Mouse (Mus musculus) heart, postnatal 0 days (tissue): Measurements from ENCODE around the gene Grifin. TPM values are rescaled to one million over a fixed set of nuclear protein-coding genes. Genes with fewer than 3 reads are reported as not detected.

ENCODE experiments used
- ATAC-seq: fragments of 200-750 bp; cut with Nextera tagmentation; 2 replicates; pipeline ENCODE4 v1.8.0; 2017; ENCODE audit warnings: low read depth, moderate number of reproducible peaks, moderate library complexity; ENCODE audit not compliant: insufficient read depth
- DNase-seq: peaks from one replicate; pipeline ENCODE4 v3.0.0-alpha.2; 2016; ENCODE audit warnings: low spot score
- H3K27ac ChIP-seq: fragments of 300-500 bp; sonication (generic); 2 replicates; pipeline ENCODE4 v1.5.1; 2014; ENCODE audit warnings: low read depth, mild to moderate bottlenecking
- H3K27me3 ChIP-seq: fragments of 300-500 bp; sonication (generic); 2 replicates; pipeline ENCODE4 v1.6.1; 2014; ENCODE audit warnings: low read length, mixed read lengths; ENCODE audit not compliant: control insufficient read depth, insufficient read depth
- H3K36me3 ChIP-seq: fragments of 300-500 bp; sonication (generic); replicated peaks from 2 replicates; pipeline ENCODE4 v1.6.1; 2014; ENCODE audit warnings: low read length, mixed read lengths; ENCODE audit not compliant: control insufficient read depth, insufficient read depth
- H3K4me1 ChIP-seq: fragments of 300-500 bp; sonication (generic); 2 replicates; pipeline ENCODE4 v1.6.1; 2014; ENCODE audit warnings: antibody characterized with exemption; ENCODE audit not compliant: control insufficient read depth, insufficient read depth
- H3K4me2 ChIP-seq: fragments of 300-500 bp; sonication (generic); 2 replicates; pipeline ENCODE4 v1.6.1; 2014; ENCODE audit warnings: low read depth, mild to moderate bottlenecking, low read length, moderate library complexity
- H3K4me3 ChIP-seq: fragments of 300-500 bp; sonication (generic); 2 replicates; pipeline ENCODE4 v1.5.1; 2014; ENCODE audit warnings: low read depth, low read length
- H3K9ac ChIP-seq: fragments of 300-500 bp; sonication (generic); replicated peaks from 2 replicates; pipeline ENCODE4 v1.6.1; 2014; ENCODE audit warnings: low read depth, low read length, mixed read lengths
- H3K9me3 ChIP-seq: fragments of 300-500 bp; sonication (generic); replicated peaks from 2 replicates; pipeline ENCODE4 v1.6.1; 2016; ENCODE audit warnings: low read length; ENCODE audit not compliant: control insufficient read depth
- CTCF ChIP-seq: IDR thresholded peaks from 2 replicates; pipeline ENCODE4 v1.5.1; 2016; ENCODE audit warnings: antibody characterized with exemption, control low read depth, low read depth
- EP300 ChIP-seq: IDR thresholded peaks from 2 replicates; pipeline ENCODE4 v1.6.1; 2016; ENCODE audit warnings: antibody characterized with exemption, low read depth
- WGBS: fragments of 180-500 bp; shearing (Covaris S2); extraction: QIAGEN DNeasy Blood & Tissue Kit; methylation state at CpG from one replicate; pipeline ENCODE4 v1.1.7; 2014; 5-methylcytosine and 5-hydroxymethylcytosine counted together
- polyA plus RNA-seq: library from polyadenylated mRNA; unstranded; fragments of >200 nt; fragmentation: Nextera tagmentation; extraction: Ambion mirVana; gene quantifications from 2 replicates; pipeline ENCODE4 v1.2.1, GENCODE M21; 2015
- total RNA-seq: library from RNA; depleted of rRNA; stranded (reverse); fragments of >200 nt; gene quantifications from 2 replicates; pipeline ENCODE4 v1.2.3, GENCODE M21; 2014; ENCODE audit warnings: low replicate concordance

Grifin gene
- total and polyA plus RNA-seq, 2 experiments from 2014 or later = not detected

- Histone ChIP-seq H3K4me1 (peaks cover 5% of the 10 kb centered on the region; the same call in 1 of the 2 replicates), H3K9me3 (no peaks in the 10 kb centered on the region), H3K4me3 (no peak overlapping the region), H3K27ac (no peak overlapping the region), H3K27me3 (0 out of 2 replicates have a peak, but pooled peaks cover 5% of the 10 kb centered on the region), H3K36me3 (no peaks in the 10 kb centered on the region), H3K9ac (no peak overlapping the region), H3K4me2 (no peak overlapping the region)
- ATAC-seq (no peak), DNase-seq (no peak)
- 76% methylated on average over 6 of the region's 6 CpGs for WGBS
- TF ChIP-seq EP300 = no peak
Observed at GRCm38 (mm10) chr5:140583732-140584368, 19.0 kb upstream of the Grifin start.

GRCm38 (mm10) chr5:140582995-140583731, 18.3 kb upstream of the Grifin start:
- ATAC-seq = no peak

GRCm38 (mm10) chr5:140581569-140581968, 16.7 kb upstream of the Grifin start:
- 9% methylated on average over 5 of the region's 5 CpGs for WGBS
- ATAC-seq = peak; percentile 31
- no peaks in the 10 kb centered on the region for H3K36me3 ChIP-seq
- TF ChIP-seq CTCF (no peak), EP300 (no peak)
- no peak overlapping the region for H3K27ac ChIP-seq
- peaks cover 5% of the 10 kb centered on the region; the same call in 1 of the 2 replicates for H3K4me1 ChIP-seq
- DNase-seq = no peak
- no peak overlapping the region for H3K4me2 ChIP-seq
- H3K4me3 ChIP-seq = no peak overlapping the region
- 0 out of 2 replicates have a peak, but pooled peaks cover 5% of the 10 kb centered on the region for H3K27me3 ChIP-seq
- H3K9me3 ChIP-seq = no peaks in the 10 kb centered on the region
- no peak overlapping the region for H3K9ac ChIP-seq

More at GRCm38 (mm10) chr5:140582995-140583731, 18.3 kb upstream of the Grifin start:
- no peak for DNase-seq
- 0 out of 2 replicates have a peak, but pooled peaks cover 5% of the 10 kb centered on the region for H3K27me3 ChIP-seq
- H3K9ac ChIP-seq = no peak overlapping the region
- 35% methylated on average over 8 of the region's 8 CpGs for WGBS
- H3K27ac ChIP-seq = no peak overlapping the region
- H3K9me3 ChIP-seq = no peaks in the 10 kb centered on the region
- no peak for TF ChIP-seq EP300
- TF ChIP-seq CTCF = no peak
- H3K4me3 ChIP-seq = no peak overlapping the region
- H3K36me3 ChIP-seq = no peaks in the 10 kb centered on the region
- H3K4me2 ChIP-seq = no peak overlapping the region
- H3K4me1 ChIP-seq = peaks cover 5% of the 10 kb centered on the region; the same call in 1 of the 2 replicates

DNA sequence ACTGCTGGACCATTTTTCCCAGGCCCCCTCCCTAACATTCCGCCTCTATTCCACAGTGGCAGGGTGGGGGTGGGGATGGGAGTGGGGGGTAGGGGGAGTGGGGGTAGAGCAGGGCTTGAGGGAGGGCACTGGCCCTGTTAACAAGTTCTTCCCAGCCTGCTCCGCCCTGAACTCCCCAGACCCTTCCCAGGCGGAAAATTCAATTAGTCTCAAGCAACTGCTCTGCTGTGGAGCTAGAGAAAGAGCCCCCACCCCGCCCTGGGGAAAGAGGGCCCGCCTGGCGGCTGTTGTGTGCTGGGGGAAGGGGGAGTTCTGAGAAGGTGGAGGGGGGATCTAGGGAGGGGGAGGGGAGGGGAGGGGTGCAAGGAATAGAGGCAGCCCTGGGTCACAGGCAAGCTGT, 14.9 kb upstream of the Grifin start:
- Histone ChIP-seq H3K4me2 (no peak overlapping the region), H3K4me1 (peaks cover 5% of the 10 kb centered on the region; the same call in 1 of the 2 replicates), H3K9me3 (no peaks in the 10 kb centered on the region), H3K36me3 (no peaks in the 10 kb centered on the region), H3K27ac (no peak overlapping the region), H3K27me3 (0 out of 2 replicates have a peak, but pooled peaks cover 5% of the 10 kb centered on the region), H3K9ac (no peak overlapping the region), H3K4me3 (no peak overlapping the region)
- TF ChIP-seq EP300 (no peak), CTCF (no peak)
- no peak for DNase-seq
- WGBS = 57% methylated on average over 5 of the region's 6 CpGs
- ATAC-seq = no peak

DNA sequence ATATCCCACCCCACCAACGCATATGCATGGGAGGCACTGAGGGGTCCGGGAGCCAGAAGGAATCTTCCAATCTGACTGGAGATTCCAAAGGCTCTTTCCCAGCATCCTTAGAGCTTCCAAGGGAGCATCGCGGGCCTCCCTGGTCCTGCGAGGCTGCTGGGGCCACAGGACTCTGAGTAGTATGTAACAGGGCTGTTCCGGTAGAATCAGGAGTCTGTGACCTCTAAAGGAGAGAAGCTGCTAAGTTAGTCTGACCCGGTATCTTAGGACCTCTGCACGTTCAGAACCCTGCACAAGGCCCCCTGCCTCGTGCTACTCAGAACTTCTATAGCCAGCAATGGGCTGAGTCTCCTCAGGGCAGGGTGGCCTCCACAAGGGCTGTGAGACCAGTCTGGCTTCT, 14.3 kb upstream of the Grifin start:
- Histone ChIP-seq H3K27ac (no peak overlapping the region), H3K36me3 (no peaks in the 10 kb centered on the region), H3K9me3 (no peaks in the 10 kb centered on the region), H3K27me3 (0 out of 2 replicates have a peak, but pooled peaks cover 5% of the 10 kb centered on the region), H3K4me1 (peaks cover 5% of the 10 kb centered on the region; the same call in 1 of the 2 replicates), H3K4me2 (no peak overlapping the region), H3K9ac (no peak overlapping the region), H3K4me3 (no peak overlapping the region)
- 50% methylated on average over 9 of the region's 9 CpGs for WGBS
- TF ChIP-seq EP300 = no peak
- no peak for TF ChIP-seq CTCF
- DNase-seq (no peak), ATAC-seq (no peak)
